Comparison of ENCODE assay signal across 8 mouse cellular contexts in the genomic region with DNA sequence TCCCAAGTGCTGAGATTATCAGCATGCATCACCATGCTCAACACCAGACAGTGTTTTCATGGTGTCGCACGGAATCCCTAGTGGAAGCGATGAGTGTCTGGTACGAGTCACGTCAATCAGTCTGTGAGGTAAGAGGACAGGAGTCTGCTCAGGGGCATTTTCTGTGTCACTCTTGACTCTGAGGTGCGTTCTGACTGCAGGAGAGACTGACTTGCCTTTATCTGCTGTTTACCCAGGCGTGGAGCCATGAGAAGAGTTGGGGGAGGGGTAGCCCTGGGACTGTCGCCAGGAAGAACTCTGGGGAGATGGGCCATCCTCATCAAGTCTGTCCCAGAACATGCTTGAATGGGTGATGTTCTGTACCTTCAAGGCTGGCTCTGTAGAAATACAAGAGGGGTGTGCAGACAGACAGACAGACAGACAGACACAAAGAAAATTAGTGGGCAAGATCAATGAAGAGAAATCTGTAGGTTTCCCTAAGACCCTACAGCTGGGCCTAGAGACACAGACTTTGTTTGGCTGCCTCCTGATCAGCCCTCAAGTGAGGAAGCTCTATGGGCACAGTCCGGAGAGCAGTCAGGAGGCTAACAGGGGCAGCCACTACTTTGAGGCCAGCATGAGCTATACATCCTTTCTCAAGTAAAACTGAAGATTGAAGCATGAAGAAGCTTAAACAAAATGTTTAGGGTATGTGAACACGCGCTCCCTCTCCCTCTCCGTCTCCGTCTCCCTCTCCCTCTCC.
DNase-seq lines count a peak whose midpoint lies in the region; ATAC-seq lines count a peak whose summit lies in the region.

No protein-coding gene starts in this region.

- WGBS in kidney, embryonic 14.5 days = 54% methylated on average over 13 of the region's 13 CpGs
- 61% methylated on average over 13 of the region's 13 CpGs for WGBS in embryonic facial prominence, embryonic 10.5 days
- 57% methylated on average over 13 of the region's 13 CpGs for WGBS in hindbrain, embryonic 10.5 days
- 56% methylated on average over 13 of the region's 13 CpGs for WGBS in midbrain, embryonic 11.5 days

- H3K9me3 ChIP-seq in kidney, embryonic 14.5 days (ENCODE audit: control insufficient read depth, low read length) = no peaks in the 10 kb centered on the region
- no peaks in the 10 kb centered on the region for H3K9me3 ChIP-seq in embryonic facial prominence, embryonic 10.5 days
- no peaks in the 10 kb centered on the region for H3K9me3 ChIP-seq in hindbrain, embryonic 10.5 days
- no peaks in the 10 kb centered on the region for H3K9me3 ChIP-seq in midbrain, embryonic 11.5 days (ENCODE audit: control insufficient read depth, low read length)

- H3K4me3 ChIP-seq in kidney, embryonic 14.5 days (ENCODE audit: low read length) = no peak overlapping the region
- no peak overlapping the region for H3K4me3 ChIP-seq in embryonic facial prominence, embryonic 10.5 days
- no peak overlapping the region for H3K4me3 ChIP-seq in hindbrain, embryonic 10.5 days
- H3K4me3 ChIP-seq in midbrain, embryonic 11.5 days (ENCODE audit: low read depth, low read length) = no peak overlapping the region

- H3K9ac ChIP-seq in kidney, embryonic 14.5 days (ENCODE audit: low read depth, low read length) = no peak overlapping the region
- H3K9ac ChIP-seq in midbrain, embryonic 11.5 days (ENCODE audit: low read length) = no peak overlapping the region

- H3K4me1 ChIP-seq in kidney, embryonic 14.5 days (ENCODE audit: control insufficient read depth, insufficient read depth, low read length) = peaks cover 13% of the 10 kb centered on the region
- H3K4me1 ChIP-seq in embryonic facial prominence, embryonic 10.5 days = peaks cover 17% of the 10 kb centered on the region
- peaks cover 36% of the 10 kb centered on the region for H3K4me1 ChIP-seq in hindbrain, embryonic 10.5 days (replicated peaks)
- peaks cover 5% of the 10 kb centered on the region for H3K4me1 ChIP-seq in midbrain, embryonic 11.5 days (ENCODE audit: control insufficient read depth, insufficient read depth, low read length)

- H3K36me3 ChIP-seq in kidney, embryonic 14.5 days (ENCODE audit: control insufficient read depth, insufficient read depth, low read length) = no peaks in the 10 kb centered on the region; the same call in 1 of the 2 replicates
- H3K36me3 ChIP-seq in embryonic facial prominence, embryonic 10.5 days (replicated peaks) = peaks cover 10% of the 10 kb centered on the region
- 0 out of 2 replicates have a peak, but pooled peaks cover 7% of the 10 kb centered on the region for H3K36me3 ChIP-seq in hindbrain, embryonic 10.5 days
- H3K36me3 ChIP-seq in midbrain, embryonic 11.5 days (ENCODE audit: control insufficient read depth, insufficient read depth, low read length) = no peaks in the 10 kb centered on the region

- H3K4me2 ChIP-seq in kidney, embryonic 14.5 days (replicated peaks; ENCODE audit: low read depth, low read length) = no peak overlapping the region
- H3K4me2 ChIP-seq in midbrain, embryonic 11.5 days = no peak overlapping the region

- 0 out of 2 replicates have a peak overlapping the region, but pooled peaks have one; percentile 42 for H3K27ac ChIP-seq in kidney, embryonic 14.5 days (ENCODE audit: low read depth, low read length)
- 0 out of 2 replicates have a peak overlapping the region, but pooled peaks have one; percentile 42 for H3K27ac ChIP-seq in embryonic facial prominence, embryonic 10.5 days (replicated peaks)
- peak overlapping the region; percentile 72 for H3K27ac ChIP-seq in hindbrain, embryonic 10.5 days
- no peak overlapping the region for H3K27ac ChIP-seq in midbrain, embryonic 11.5 days (ENCODE audit: low read depth, low read length)

- no peak for DNase-seq in kidney, adult 9 months
- no peak for DNase-seq in embryonic facial prominence, embryonic 10.5 days (ENCODE audit: low spot score)
- DNase-seq in hindbrain, embryonic 10.5 days (ENCODE audit: low spot score) = no peak
- no peak for DNase-seq in midbrain, embryonic 11.5 days (ENCODE audit: low spot score, missing footprints)
- no peak for DNase-seq in spleen, postnatal 4 days (ENCODE audit: low spot score in 2 of 2)
- no peak for DNase-seq in urinary bladder, adult 2 months (ENCODE audit: low spot score)

- H3K27me3 ChIP-seq in kidney, embryonic 14.5 days (ENCODE audit: control insufficient read depth, insufficient read depth, low read length) = no peaks in the 10 kb centered on the region
- no peaks in the 10 kb centered on the region for H3K27me3 ChIP-seq in embryonic facial prominence, embryonic 10.5 days (replicated peaks; ENCODE audit: low read depth, poor library complexity, severe bottlenecking)
- no peaks in the 10 kb centered on the region for H3K27me3 ChIP-seq in hindbrain, embryonic 10.5 days (ENCODE audit: insufficient read depth, poor library complexity, severe bottlenecking)
- H3K27me3 ChIP-seq in midbrain, embryonic 11.5 days (ENCODE audit: control insufficient read depth, insufficient read depth, low read length) = no peaks in the 10 kb centered on the region

- no peak; the same call in 1 of the 2 replicates for ATAC-seq in kidney, embryonic 14.5 days (ENCODE audit: low FRiP score, low TSS enrichment)
- ATAC-seq in midbrain, embryonic 11.5 days (ENCODE audit: low FRiP score) = peak; percentile 38; the same call in 1 of the 2 replicates
- no peak for ATAC-seq in megakaryocyte, adult 5-6 weeks (ENCODE audit: poor library complexity, severe bottlenecking)
